Mouse (Mus musculus): ENCODE measurements around the gene Hprt. TPM values are rescaled to one million over a fixed set of nuclear protein-coding genes. Genes with fewer than 3 reads are reported as not detected.

Gene Hprt
- polyA plus RNA-seq, 1 experiment = 57.4 TPM

DNA sequence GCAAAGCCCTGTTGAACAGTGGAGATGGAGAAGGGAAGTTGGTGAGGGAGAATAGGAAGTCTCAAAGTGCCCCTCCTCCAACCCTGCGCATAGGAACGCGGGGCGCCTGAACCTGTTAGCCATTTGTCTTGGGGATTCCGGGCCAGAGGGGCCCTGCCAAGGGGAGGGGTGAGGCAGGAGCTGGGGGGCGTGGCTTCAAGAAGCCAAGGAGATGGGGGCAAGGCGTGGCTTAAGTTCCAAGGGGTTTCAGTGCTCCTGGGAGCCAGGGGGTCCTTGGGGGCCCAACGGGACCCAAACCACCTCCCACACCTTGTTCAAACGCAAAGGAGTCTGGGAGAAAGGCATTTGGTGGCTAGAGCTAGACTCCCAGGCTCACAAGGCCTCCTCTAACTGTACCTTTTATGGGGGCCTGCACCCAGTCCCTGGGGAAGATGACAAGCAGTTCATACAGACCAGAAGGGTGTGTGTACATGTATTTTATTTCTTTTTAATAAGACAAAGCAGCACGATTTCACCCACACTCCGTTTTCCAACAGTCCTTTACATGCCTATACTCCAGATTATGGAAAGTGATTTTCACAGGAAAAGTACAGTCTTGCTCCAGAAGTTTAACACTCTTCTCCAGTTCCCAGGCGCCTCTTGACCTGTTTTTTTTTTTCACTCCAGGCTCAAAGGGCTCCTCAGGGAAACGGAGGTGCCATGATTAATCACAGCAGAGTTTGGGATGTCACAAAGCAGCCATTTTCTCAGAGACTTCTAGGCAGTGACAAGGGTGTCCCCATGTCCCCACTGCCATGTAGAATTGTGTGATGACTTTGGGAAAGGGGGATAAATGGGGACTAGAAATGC, 64.9 kb downstream of the Hprt start:
- peaks cover 5% of the 10 kb centered on the region for H3K79me3 ChIP-seq (ENCODE audit: low read depth)
- no peaks in the 10 kb centered on the region for H3K27me3 ChIP-seq (ENCODE audit: control insufficient read depth, insufficient read depth, insufficient read length)
- no peak overlapping the region for H3K4me3 ChIP-seq (ENCODE audit: insufficient read depth, poor library complexity, severe bottlenecking)
- H3K36me3 ChIP-seq (ENCODE audit: control insufficient read depth, insufficient read depth) = peaks cover 14% of the 10 kb centered on the region
- H3ac ChIP-seq (ENCODE audit: control insufficient read depth, insufficient read length, low read depth) = no peak overlapping the region
- no peak for TF ChIP-seq MYOG (IDR thresholded peaks at IDR 0.05; ENCODE audit: control insufficient read depth, extremely low read depth, insufficient read length)
- peaks cover 10% of the 10 kb centered on the region for H3K79me2 ChIP-seq (ENCODE audit: control insufficient read depth, insufficient read depth)

DNA sequence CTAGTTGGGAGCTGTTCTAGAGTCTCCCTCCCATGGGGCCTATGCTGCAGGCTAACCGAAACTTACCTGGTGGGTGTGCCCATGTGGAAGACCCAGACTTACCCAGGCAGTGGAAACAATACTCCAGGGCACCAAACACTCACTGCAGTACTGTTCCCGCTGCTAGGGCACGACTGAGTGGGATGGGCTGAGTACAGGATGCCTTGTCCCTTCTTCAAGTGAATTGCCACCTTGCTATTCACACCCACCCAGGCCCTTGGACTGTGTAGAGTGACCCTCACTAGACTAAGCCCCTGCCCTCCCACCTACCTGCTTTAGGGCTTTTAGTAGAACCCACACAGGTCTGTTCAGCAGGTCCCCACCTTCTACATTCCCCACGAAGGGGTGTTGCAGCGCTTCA, 65.9 kb downstream of the Hprt start:
- H3ac ChIP-seq (ENCODE audit: control insufficient read depth, insufficient read length, low read depth) = no peak overlapping the region
- H3K27me3 ChIP-seq (ENCODE audit: control insufficient read depth, insufficient read depth, insufficient read length) = no peaks in the 10 kb centered on the region
- peaks cover 10% of the 10 kb centered on the region for H3K79me2 ChIP-seq (ENCODE audit: control insufficient read depth, insufficient read depth)
- no peak overlapping the region for H3K4me3 ChIP-seq (ENCODE audit: insufficient read depth, poor library complexity, severe bottlenecking)
- peaks cover 14% of the 10 kb centered on the region for H3K36me3 ChIP-seq (ENCODE audit: control insufficient read depth, insufficient read depth)
- TF ChIP-seq CTCF (IDR thresholded peaks at IDR 0.05; ENCODE audit: control insufficient read depth, insufficient read depth, insufficient read length) (no peak), CEBPB (IDR thresholded peaks at IDR 0.05; ENCODE audit: low read depth) (no peak), MAX (IDR thresholded peaks at IDR 0.05) (no peak), USF1 (IDR thresholded peaks at IDR 0.05; ENCODE audit: low read depth) (no peak), MYOG (IDR thresholded peaks at IDR 0.05; ENCODE audit: control insufficient read depth, extremely low read depth, insufficient read length) (no peak), FOSL1 (IDR thresholded peaks at IDR 0.05; ENCODE audit: insufficient read depth, low read length, poor library complexity, severe bottlenecking) (no peak), MYOD1 (IDR thresholded peaks at IDR 0.05; ENCODE audit: control insufficient read depth, insufficient read length, low read depth) (no peak)
- peaks cover 5% of the 10 kb centered on the region for H3K79me3 ChIP-seq (ENCODE audit: low read depth)

DNA sequence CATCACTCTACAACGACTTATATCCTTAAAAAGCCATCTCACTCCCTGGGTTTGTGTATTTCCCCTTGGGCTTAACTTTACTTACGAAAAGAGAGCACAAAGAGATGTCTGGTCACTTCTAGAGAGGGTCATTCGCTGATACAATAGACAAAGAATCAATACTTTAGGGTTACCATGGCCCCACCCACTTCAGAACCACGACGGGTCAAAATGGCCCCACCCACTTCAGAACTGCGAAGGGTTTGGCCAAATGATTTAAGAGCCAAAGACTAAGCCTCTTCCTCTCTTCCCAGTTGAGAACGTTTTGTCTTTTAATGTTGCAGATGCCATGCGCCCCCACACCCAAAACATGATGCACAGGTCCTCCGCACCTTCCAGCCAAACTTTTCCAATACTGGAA, 67.8 kb downstream of the Hprt start:
- Histone ChIP-seq H3ac (ENCODE audit: control insufficient read depth, insufficient read length, low read depth) (no peak overlapping the region), H3K4me3 (ENCODE audit: insufficient read depth, poor library complexity, severe bottlenecking) (peak overlapping the region; percentile 50), H3K36me3 (ENCODE audit: control insufficient read depth, insufficient read depth) (peaks cover 14% of the 10 kb centered on the region), H3K79me3 (ENCODE audit: low read depth) (peaks cover 5% of the 10 kb centered on the region), H3K79me2 (ENCODE audit: control insufficient read depth, insufficient read depth) (peaks cover 10% of the 10 kb centered on the region), H3K27me3 (ENCODE audit: control insufficient read depth, insufficient read depth, insufficient read length) (no peaks in the 10 kb centered on the region)
- TF ChIP-seq FOSL1 (IDR thresholded peaks at IDR 0.05; ENCODE audit: insufficient read depth, low read length, poor library complexity, severe bottlenecking) = no peak
- no peak for TF ChIP-seq MYOG (IDR thresholded peaks at IDR 0.05; ENCODE audit: control insufficient read depth, extremely low read depth, insufficient read length)
- TF ChIP-seq USF1 (IDR thresholded peaks at IDR 0.05; ENCODE audit: low read depth) = no peak
- no peak for TF ChIP-seq MAX (IDR thresholded peaks at IDR 0.05)
- no peak for TF ChIP-seq CEBPB (IDR thresholded peaks at IDR 0.05; ENCODE audit: low read depth)
- no peak for TF ChIP-seq CTCF (IDR thresholded peaks at IDR 0.05; ENCODE audit: control insufficient read depth, insufficient read depth, insufficient read length)
- TF ChIP-seq MYOD1 (IDR thresholded peaks at IDR 0.05; ENCODE audit: control insufficient read depth, insufficient read length, low read depth) = no peak

DNA sequence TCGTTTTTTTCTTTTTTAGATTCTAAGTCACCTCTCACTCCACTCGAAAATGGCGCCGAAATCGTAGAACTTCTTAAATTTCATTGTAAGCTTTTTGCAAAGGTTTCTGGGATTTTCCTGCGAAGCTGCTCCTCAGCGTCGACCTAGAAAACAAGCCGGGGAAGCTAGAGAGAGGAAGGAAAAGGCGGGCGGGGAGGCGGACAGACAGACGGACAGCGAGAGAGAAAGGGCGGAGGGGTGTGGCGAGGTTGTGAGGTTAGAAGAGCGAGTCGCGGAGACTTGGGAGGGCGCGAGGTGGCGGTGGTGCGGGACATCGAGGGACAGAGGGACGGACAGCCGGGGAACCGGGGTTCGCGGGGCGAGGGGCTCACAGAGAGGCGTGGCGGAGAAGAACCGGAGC, 68.7 kb downstream of the Hprt start:
- peak overlapping the region; percentile 50 for H3K4me3 ChIP-seq (ENCODE audit: insufficient read depth, poor library complexity, severe bottlenecking)
- H3K27me3 ChIP-seq (ENCODE audit: control insufficient read depth, insufficient read depth, insufficient read length) = no peaks in the 10 kb centered on the region
- peaks cover 5% of the 10 kb centered on the region for H3K79me3 ChIP-seq (ENCODE audit: low read depth)
- peaks cover 10% of the 10 kb centered on the region for H3K79me2 ChIP-seq (ENCODE audit: control insufficient read depth, insufficient read depth)
- TF ChIP-seq CTCF (IDR thresholded peaks at IDR 0.05; ENCODE audit: control insufficient read depth, insufficient read depth, insufficient read length) (no peak), MYOG (IDR thresholded peaks at IDR 0.05; ENCODE audit: control insufficient read depth, extremely low read depth, insufficient read length) (no peak), USF1 (IDR thresholded peaks at IDR 0.05; ENCODE audit: low read depth) (no peak), FOSL1 (IDR thresholded peaks at IDR 0.05; ENCODE audit: insufficient read depth, low read length, poor library complexity, severe bottlenecking) (no peak), MYOD1 (IDR thresholded peaks at IDR 0.05; ENCODE audit: control insufficient read depth, insufficient read length, low read depth) (no peak)
- peak overlapping the region; percentile 91 for H3ac ChIP-seq (ENCODE audit: control insufficient read depth, insufficient read length, low read depth)
- H3K36me3 ChIP-seq (ENCODE audit: control insufficient read depth, insufficient read depth) = peaks cover 14% of the 10 kb centered on the region

DNA sequence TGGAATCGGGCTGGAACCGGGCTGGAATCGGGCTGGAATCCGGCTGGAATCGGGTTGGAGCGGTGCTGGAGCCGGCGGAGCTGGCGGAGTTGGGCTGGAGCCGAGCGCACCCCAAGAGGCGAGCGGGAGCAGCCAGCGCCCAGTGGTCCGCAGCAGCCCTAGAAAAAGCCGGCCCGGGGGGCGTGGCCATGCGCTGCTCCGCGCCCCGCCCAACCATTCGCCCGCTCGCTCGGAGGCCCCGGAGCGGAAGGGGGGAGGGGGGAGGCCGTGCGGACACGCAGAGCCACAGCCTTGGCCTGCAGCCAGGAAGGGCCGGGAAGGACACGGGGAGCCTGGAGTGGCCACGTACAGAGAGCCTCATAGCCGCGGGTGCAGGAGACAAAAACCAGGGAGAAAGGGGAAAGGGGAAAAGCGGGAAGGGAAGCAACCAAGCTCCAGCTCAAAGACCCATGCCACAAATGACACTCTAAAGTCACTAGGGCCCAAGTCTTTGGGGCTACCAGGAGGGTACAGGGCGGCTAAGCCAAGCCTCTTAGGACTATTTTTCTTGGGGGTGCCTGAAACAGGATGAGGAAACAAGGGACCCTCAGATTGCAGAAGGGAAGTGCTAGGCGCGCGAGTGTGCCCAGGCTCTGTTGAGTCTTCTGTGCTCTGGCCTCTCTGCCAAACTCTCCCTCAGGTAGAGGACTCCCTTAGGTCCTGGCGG, 69.3 kb downstream of the Hprt start:
- Histone ChIP-seq H3K79me3 (ENCODE audit: low read depth) (peaks cover 5% of the 10 kb centered on the region), H3K27me3 (ENCODE audit: control insufficient read depth, insufficient read depth, insufficient read length) (no peaks in the 10 kb centered on the region), H3ac (ENCODE audit: control insufficient read depth, insufficient read length, low read depth) (peak overlapping the region; percentile 91), H3K79me2 (ENCODE audit: control insufficient read depth, insufficient read depth) (peaks cover 10% of the 10 kb centered on the region), H3K4me3 (ENCODE audit: insufficient read depth, poor library complexity, severe bottlenecking) (peak overlapping the region; percentile 50), H3K36me3 (ENCODE audit: control insufficient read depth, insufficient read depth) (peaks cover 14% of the 10 kb centered on the region)
- TF ChIP-seq FOSL1 (IDR thresholded peaks at IDR 0.05; ENCODE audit: insufficient read depth, low read length, poor library complexity, severe bottlenecking) (no peak), CTCF (IDR thresholded peaks at IDR 0.05; ENCODE audit: control insufficient read depth, insufficient read depth, insufficient read length) (no peak), USF1 (IDR thresholded peaks at IDR 0.05; ENCODE audit: low read depth) (no peak), MAX (IDR thresholded peaks at IDR 0.05) (no peak)

DNA sequence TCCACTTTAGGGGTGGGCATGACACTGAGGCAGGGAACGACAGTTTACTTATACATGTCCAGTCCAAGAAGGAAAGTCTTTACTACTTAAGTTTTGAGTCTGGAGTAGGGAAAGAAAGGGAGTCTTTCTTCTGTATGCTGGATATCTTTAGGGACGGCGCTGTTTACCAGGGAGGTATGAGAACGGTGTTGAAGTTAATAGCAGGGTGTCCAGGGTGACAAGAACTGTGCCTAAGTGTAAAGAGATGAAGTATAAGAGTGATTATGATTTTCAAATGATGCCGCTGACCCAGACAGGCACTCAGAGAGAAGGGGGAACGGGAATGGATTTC, 69.8 kb downstream of the Hprt start:
- Histone ChIP-seq H3ac (ENCODE audit: control insufficient read depth, insufficient read length, low read depth) (no peak overlapping the region), H3K79me3 (ENCODE audit: low read depth) (peaks cover 5% of the 10 kb centered on the region), H3K4me3 (ENCODE audit: insufficient read depth, poor library complexity, severe bottlenecking) (no peak overlapping the region), H3K79me2 (ENCODE audit: control insufficient read depth, insufficient read depth) (peaks cover 10% of the 10 kb centered on the region), H3K36me3 (ENCODE audit: control insufficient read depth, insufficient read depth) (peaks cover 14% of the 10 kb centered on the region), H3K27me3 (ENCODE audit: control insufficient read depth, insufficient read depth, insufficient read length) (no peaks in the 10 kb centered on the region)
- TF ChIP-seq MYOD1 (IDR thresholded peaks at IDR 0.05; ENCODE audit: control insufficient read depth, insufficient read length, low read depth) = no peak
- no peak for TF ChIP-seq CEBPB (IDR thresholded peaks at IDR 0.05; ENCODE audit: low read depth)
- no peak for TF ChIP-seq CTCF (IDR thresholded peaks at IDR 0.05; ENCODE audit: control insufficient read depth, insufficient read depth, insufficient read length)
- no peak for TF ChIP-seq FOSL1 (IDR thresholded peaks at IDR 0.05; ENCODE audit: insufficient read depth, low read length, poor library complexity, severe bottlenecking)

Measured in C2C12 (cell line).